Mouse (Mus musculus) frontal cortex, adult (tissue): Measurements from ENCODE around the gene Lyz2.
"Not testable (repeated sequence)": the region's sequence is repeated elsewhere in the genome, so short reads cannot be mapped to it uniquely, and the experiment has no call there.

Source experiments
- ATAC-seq: cut with Nextera tagmentation; 2 replicates; pipeline ENCODE4 v1.9.2; 2017; ENCODE audit warnings: mild to moderate bottlenecking, moderate library complexity, mixed read lengths; ENCODE audit not compliant: low TSS enrichment

The Lyz2 gene

GRCm38 (mm10) chr10:117284578-117285520 is 2.7 kb upstream of the Lyz2 start:
- ATAC-seq, result no peak

- no peak for ATAC-seq
Measured at GRCm38 (mm10) chr10:117283871-117284577, 1.9 kb upstream of the Lyz2 start.

DNA sequence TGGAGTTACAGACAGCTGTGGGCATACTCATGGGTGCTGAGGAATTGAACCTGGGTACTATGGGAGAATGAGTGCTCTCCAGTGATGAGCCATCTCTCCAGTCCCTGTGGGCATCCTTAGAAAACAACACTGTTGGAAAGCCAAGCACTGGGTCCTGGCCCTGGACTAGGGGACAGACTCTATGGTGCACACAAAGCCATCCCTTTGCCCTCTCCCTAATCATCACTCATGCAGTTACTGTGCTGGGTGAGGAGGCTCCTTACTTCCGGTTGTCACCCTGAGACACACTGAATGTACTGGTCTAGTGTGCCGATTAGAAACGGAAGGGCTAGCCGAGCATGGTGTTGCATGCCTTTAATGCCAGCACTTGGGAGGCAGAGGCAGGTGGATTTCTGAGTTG is 1.1 kb upstream of the Lyz2 start:
- not testable (repeated sequence) for ATAC-seq

DNA sequence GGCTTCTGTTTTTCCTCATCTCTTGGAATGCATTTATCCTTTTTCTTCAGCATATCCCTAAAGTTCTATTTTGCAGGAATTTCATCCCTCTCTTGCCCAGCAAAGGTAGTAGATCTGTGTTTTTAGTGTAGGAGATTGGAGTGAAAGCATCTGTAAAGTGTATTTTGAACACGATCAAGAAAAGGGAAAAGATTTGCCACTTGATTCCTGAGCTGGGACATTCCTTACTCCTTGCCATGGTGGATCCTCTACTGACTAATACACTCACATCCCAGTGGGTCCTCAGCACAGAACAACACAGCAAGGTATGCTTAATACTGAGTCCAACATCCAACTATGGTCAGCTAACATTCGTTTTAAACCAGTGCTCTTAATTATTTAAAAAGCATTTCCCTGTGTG is 430 bp upstream of the Lyz2 start:
- ATAC-seq, result no peak

DNA sequence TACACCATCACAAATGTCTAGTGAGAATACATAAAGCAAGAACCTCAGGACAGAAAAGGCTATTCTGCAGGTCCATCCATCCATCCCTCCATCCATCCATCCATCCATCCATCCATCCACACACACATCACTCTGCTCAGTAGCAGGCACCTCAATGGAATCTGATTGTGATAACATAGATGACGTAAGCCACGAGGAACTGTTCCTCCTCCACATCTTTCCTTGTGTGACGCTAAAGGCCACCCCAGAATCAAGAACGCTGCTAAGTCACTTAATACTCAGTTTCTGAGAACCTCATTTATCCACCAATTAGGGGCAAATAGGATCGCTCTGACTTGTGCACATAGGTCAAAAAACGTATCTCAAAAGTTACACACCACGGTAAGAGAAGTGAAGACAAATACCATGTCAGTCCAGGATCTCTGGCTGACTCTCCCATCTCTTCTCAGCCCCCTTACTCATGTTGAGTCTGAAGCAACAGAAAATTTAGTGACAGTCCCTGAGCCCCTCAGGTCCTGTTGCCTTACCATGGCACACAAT is 670 bp downstream of the Lyz2 start:
- ATAC-seq, result no peak

- ATAC-seq, result no peak
Measured at GRCm38 (mm10) chr10:117280000-117280399, 2.1 kb downstream of the Lyz2 start.

DNA sequence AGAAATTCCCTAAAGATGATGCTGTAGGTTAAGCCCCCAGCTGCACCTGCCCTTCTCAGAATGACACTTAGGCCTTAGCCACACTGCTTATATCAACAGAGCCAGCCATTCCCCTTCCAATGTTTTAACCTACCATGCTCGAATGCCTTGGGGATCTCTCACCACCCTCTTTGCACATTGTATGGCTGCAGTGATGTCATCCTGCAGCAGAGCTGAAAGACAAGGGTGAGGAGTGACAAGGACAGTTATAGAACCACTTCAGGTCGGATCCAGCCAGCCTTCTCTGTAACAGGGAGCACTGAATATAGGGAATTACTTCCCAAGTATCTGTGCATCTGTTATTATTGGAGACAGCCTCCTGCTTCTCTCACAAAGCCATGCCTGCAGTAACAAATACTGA is 3.6 kb downstream of the Lyz2 start:
- peak; percentile 44 for ATAC-seq

DNA sequence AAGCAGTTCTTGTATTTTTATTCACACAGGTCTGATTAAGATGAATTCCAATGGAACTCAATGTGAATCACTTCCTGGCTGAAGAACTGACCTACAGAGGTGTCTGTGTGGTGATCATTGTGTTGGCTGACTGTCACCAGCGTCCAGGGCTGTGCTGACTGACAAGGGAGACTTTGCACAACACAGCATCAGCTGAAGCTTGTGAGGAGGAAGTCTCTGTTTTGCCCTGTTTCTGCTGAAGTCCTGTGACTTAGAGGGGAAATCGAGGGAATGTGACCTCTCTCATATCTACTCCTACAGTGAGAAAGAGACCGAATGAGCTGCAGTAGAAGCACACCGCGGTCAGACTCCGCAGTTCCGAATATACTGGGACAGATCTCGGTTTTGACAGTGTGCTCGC is 4.3 kb downstream of the Lyz2 start:
- ATAC-seq, result peak; percentile 2; the same call in 1 of the 2 replicates

GRCm38 (mm10) chr10:117275681-117276369 is 6.3 kb downstream of the Lyz2 start:
- no peak for ATAC-seq

DNA sequence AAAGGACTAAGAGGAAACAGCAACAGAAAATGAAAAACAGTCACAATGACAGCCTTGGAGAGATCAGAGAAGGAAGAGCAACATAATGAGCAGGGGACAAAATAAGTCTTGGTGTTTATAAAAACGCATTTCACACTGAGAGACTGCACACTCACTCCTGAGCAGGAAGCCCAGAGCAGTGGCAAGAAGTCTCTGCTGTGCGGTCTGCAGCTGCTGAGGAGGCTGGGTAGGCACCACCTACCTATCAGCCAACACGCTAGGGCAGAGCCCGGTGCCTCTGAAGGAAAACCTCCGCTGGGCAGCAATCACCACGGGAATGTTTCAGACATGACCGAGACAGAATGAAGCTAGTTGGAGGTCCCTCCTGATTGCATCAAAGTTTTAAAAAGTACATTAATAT is 7.5 kb downstream of the Lyz2 start:
- ATAC-seq, result not testable (repeated sequence)

GRCm38 (mm10) chr10:117272023-117272422 is 10.1 kb downstream of the Lyz2 start:
- no peak for ATAC-seq

DNA sequence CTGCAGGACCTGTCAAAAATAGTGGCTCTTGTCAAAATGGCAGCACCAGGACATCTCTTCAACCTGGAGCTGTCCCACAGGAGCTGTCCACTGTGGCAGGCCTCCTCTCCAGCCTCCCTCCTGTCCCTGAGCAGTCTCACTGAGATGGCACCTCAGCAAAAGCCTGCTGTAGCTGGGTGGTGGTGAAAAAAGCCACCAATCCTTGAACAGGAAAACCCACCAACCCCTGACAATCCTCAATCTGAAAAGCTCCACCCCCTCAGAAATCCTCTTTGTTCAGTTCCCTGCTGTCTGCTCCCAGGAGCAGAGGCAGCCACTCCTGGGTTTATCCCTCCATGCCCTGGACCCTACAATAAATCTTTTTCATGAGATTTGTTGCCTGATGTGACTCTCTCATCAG is 22.3 kb downstream of the Lyz2 start:
- ATAC-seq, result no peak

DNA sequence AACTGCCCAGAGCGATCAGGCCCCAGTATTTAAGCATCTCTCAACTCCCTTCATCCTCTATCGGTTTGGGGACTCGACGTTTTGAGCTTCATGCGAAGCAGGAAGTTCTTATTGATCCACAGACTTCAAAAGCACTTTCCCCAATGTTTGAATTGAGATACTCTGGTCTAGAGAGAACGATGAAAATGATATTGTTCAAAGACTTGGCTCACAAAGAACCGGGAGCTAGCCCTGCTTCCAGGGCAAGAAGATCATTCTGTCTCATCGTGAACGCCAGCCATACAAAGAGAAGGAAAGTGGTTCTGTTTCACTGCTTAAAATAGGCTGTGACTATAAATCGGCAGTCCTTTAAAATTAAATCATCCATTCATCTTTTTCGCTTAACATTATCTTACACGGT is 43.5 kb downstream of the Lyz2 start, which contains the start of gene 9530003J23Rik:
9530003J23Rik (minus strand) TSS at position 101 of the 400 bp plus-strand sequence.
- no peak for ATAC-seq

DNA sequence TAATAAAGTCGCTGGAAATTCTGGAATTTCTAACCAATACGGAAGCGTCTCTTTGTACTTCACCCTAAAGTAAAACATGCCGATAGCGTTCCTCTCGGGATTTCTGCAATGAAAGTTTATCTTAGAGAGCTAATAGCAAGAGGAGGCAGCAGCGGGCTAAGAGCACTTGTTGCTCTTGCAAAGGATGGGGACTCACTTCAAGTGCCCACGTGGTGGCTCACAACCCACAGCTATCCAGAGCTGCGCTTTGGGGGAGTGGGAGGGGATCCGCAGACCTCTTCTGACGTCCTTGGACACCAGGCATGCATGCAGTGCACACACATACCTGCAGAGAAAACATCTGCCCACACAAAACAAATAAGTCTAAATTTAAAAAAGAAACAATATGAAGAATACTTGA is 46.3 kb downstream of the Lyz2 start:
- ATAC-seq, result no peak

DNA sequence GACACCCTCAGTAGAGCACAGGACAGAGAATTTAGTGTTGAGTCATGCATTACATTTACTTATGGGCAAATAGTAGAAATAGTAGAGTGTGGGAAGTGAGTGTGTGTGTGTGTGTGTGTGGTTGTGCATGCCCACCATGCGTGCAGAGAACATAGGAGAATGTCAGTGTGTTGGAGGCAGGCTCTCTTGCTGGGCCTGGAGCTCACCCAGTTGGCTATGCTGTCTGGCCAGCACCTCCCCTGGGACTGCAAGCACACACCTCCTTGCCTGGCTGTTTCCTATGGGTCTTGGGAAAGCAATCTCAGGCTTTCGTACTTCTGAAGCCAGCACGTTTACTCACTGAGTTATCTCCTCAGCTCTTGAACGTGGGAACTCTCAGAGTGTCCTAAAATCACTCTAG is 47.3 kb downstream of the Lyz2 start:
- ATAC-seq, result no peak

DNA sequence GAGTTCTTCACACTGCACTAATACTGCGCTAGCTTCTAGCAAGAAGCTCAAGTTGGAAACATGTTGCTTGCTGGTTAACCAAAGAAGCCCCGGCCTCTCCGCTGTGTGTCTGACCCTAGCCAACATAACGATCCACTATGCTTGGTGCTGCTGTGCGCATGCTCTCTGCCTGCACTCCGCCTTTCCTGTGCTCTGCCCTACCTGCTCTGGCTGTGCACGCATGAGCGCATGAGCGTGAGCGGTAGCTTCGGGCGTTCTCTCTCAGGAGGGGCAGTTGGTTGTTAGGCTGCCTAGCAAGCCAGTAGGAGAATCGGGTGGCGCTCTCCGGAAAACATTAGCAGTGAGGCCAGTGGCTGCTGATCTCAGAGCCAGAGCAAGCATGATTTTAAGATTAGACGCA is 52.3 kb downstream of the Lyz2 start:
- peak; percentile 88 for ATAC-seq
